Mouse (Mus musculus) CH12.LX (cell line): ENCODE measurements around the gene Gm9857. TPM values are rescaled to one million over a fixed set of nuclear protein-coding genes. Genes with fewer than 3 reads are reported as not detected.

Source experiments
- DNase-seq: peaks from one replicate; pipeline ENCODE4 v3.0.0-alpha.2; 2013; ENCODE audit errors: extremely low read depth
- H3K27ac ChIP-seq: 2 replicates; pipeline ENCODE4 v1.5.1; 2012; ENCODE audit warnings: low read depth, mild to moderate bottlenecking, control low read depth, moderate library complexity; ENCODE audit not compliant: insufficient read depth
- H3K27me3 ChIP-seq: replicated peaks from 2 replicates; pipeline ENCODE3; 2012; ENCODE audit warnings: inconsistent platforms
- H3K36me3 ChIP-seq, 2 experiments: replicated peaks in 1 of 2; 2 replicates each; pipeline versions ENCODE3 to v1.6.1; 2012; ENCODE audit warnings: inconsistent platforms in 1 of 2, low read length in 1 of 2, mild to moderate bottlenecking in 1 of 2, mixed read lengths in 1 of 2, moderate library complexity in 1 of 2; ENCODE audit not compliant: control insufficient read depth in 1 of 2, insufficient read depth in 1 of 2
- H3K4me1 ChIP-seq, 2 experiments: 2 replicates each; pipeline ENCODE4 v1.6.1; 2012; ENCODE audit warnings: inconsistent platforms in 1 of 2, moderate library complexity in 1 of 2; ENCODE audit not compliant: insufficient read depth in 2 of 2, control insufficient read depth in 1 of 2
- H3K4me2 ChIP-seq: 2 replicates; pipeline ENCODE4 v1.6.1; 2012; ENCODE audit warnings: low read depth, mild to moderate bottlenecking, control low read depth; ENCODE audit not compliant: poor library complexity, insufficient read depth, severe bottlenecking
- H3K4me3 ChIP-seq, 3 experiments: fragments of 150-350 bp in 1 of 3; sonication (generic) in 1 of 3; replicated peaks in 1 of 3; 2 replicates each; pipeline versions ENCODE3 to v1.5.1; 2011 to 2012; ENCODE audit warnings: low read depth in 2 of 3, low read length in 2 of 3, mild to moderate bottlenecking in 2 of 3, moderate library complexity in 2 of 3, control low read depth in 1 of 3, improper control_type of control experiment in 1 of 3, inconsistent platforms in 1 of 3, mixed read lengths in 1 of 3; ENCODE audit not compliant: poor library complexity in 1 of 3
- H3K79me2 ChIP-seq: replicated peaks from 2 replicates; pipeline ENCODE4 v1.6.1; 2012; ENCODE audit warnings: mild to moderate bottlenecking, moderate library complexity; ENCODE audit not compliant: control insufficient read depth, poor library complexity, insufficient read depth, severe bottlenecking; ENCODE audit errors: extremely low read depth
- H3K9ac ChIP-seq: 2 replicates; pipeline ENCODE4 v1.6.1; 2012; ENCODE audit warnings: low read depth, mild to moderate bottlenecking, control low read depth, moderate library complexity; ENCODE audit not compliant: insufficient read depth
- H3K9me3 ChIP-seq: replicated peaks from 2 replicates; pipeline ENCODE3; 2012; ENCODE audit warnings: low read length, inconsistent platforms, mixed read lengths
- CHD1 ChIP-seq: IDR thresholded peaks from 2 replicates; pipeline ENCODE4 v1.6.1; 2012; ENCODE audit warnings: low read depth, low read length, improper control_type of control experiment, inconsistent platforms
- CTCF ChIP-seq, 2 experiments: IDR thresholded peaks in 1 of 2; conservative IDR thresholded peaks in 1 of 2; 2 replicates each; pipeline ENCODE4 v1.5.1; 2011 to 2012; ENCODE audit warnings: low read depth in 2 of 2, low read length in 2 of 2, improper control_type of control experiment in 1 of 2, inconsistent platforms in 1 of 2, mild to moderate bottlenecking in 1 of 2, moderate library complexity in 1 of 2
- ELF1 ChIP-seq: IDR thresholded peaks from 2 replicates; pipeline ENCODE4 v1.6.1; 2014; ENCODE audit warnings: low read depth, mild to moderate bottlenecking, inconsistent platforms, low read length, improper control_type of control experiment
- ETS1 ChIP-seq: conservative IDR thresholded peaks from 2 replicates; pipeline ENCODE4 v1.6.1; 2012; ENCODE audit warnings: low read depth, mild to moderate bottlenecking, inconsistent platforms, low read length, improper control_type of control experiment, moderate library complexity
- IRF4 ChIP-seq: IDR thresholded peaks from 2 replicates; pipeline ENCODE4 v1.6.1; 2014; ENCODE audit warnings: low read depth, mild to moderate bottlenecking, inconsistent platforms, low read length, improper control_type of control experiment
- JUN ChIP-seq: IDR thresholded peaks from 2 replicates; pipeline ENCODE4 v1.6.1; 2011; ENCODE audit warnings: low read depth, mild to moderate bottlenecking, low read length, improper control_type of control experiment, moderate library complexity; ENCODE audit not compliant: insufficient read depth
- KAT2A ChIP-seq: IDR thresholded peaks from 2 replicates; pipeline ENCODE4 v1.6.1; 2012; ENCODE audit warnings: low read length, improper control_type of control experiment, inconsistent platforms; ENCODE audit not compliant: insufficient replicate concordance
- MAFK ChIP-seq: IDR thresholded peaks from 2 replicates; pipeline ENCODE4 v1.6.1; 2011; ENCODE audit warnings: low read length, improper control_type of control experiment; ENCODE audit not compliant: insufficient replicate concordance
- MXI1 ChIP-seq: IDR thresholded peaks from 2 replicates; pipeline ENCODE4 v1.6.1; 2011; ENCODE audit warnings: mild to moderate bottlenecking, low read depth, low read length, improper control_type of control experiment
- MYC ChIP-seq: IDR thresholded peaks from 2 replicates; pipeline ENCODE4 v1.6.1; 2011; ENCODE audit warnings: low read depth, mild to moderate bottlenecking, improper control_type of control experiment, low read length
- NELFE ChIP-seq: IDR thresholded peaks from 2 replicates; pipeline ENCODE4 v1.6.1; 2011; ENCODE audit warnings: low read depth, low read length, improper control_type of control experiment
- PAX5 ChIP-seq: IDR thresholded peaks from 2 replicates; pipeline ENCODE4 v1.6.1; 2012; ENCODE audit warnings: low read length, inconsistent platforms, mixed read lengths
- POLR2A ChIP-seq: IDR thresholded peaks from 2 replicates; pipeline ENCODE4 v1.6.1; 2011; ENCODE audit warnings: low read depth, mild to moderate bottlenecking, improper control_type of control experiment, low read length
- POLR2AphosphoS2 ChIP-seq: IDR thresholded peaks from 2 replicates; pipeline ENCODE4 v1.6.1; 2011; ENCODE audit warnings: low read depth, low read length, improper control_type of control experiment
- RAD21 ChIP-seq: IDR thresholded peaks from 2 replicates; pipeline ENCODE4 v1.6.1; 2011; ENCODE audit warnings: low read depth, mild to moderate bottlenecking, low read length, improper control_type of control experiment, moderate library complexity
- SIN3A ChIP-seq: IDR thresholded peaks from 2 replicates; pipeline ENCODE4 v1.6.1; 2012; ENCODE audit warnings: low read length, improper control_type of control experiment, inconsistent platforms
- SMC3 ChIP-seq: IDR thresholded peaks from 2 replicates; pipeline ENCODE4 v1.6.1; 2011; ENCODE audit warnings: low read depth, low read length, improper control_type of control experiment
- UBTF ChIP-seq: IDR thresholded peaks from 2 replicates; pipeline ENCODE4 v1.6.1; 2012; ENCODE audit warnings: low read depth, mild to moderate bottlenecking, inconsistent platforms, low read length, improper control_type of control experiment, moderate library complexity
- USF2 ChIP-seq: conservative IDR thresholded peaks from 2 replicates; pipeline ENCODE4 v1.6.1; 2011; ENCODE audit warnings: low read depth, low read length, improper control_type of control experiment
- ZC3H11A ChIP-seq: IDR thresholded peaks from 2 replicates; pipeline ENCODE4 v1.6.1; 2012; ENCODE audit warnings: low read depth, mild to moderate bottlenecking, inconsistent platforms, low read length, improper control_type of control experiment
- ZKSCAN1 ChIP-seq: IDR thresholded peaks from 2 replicates; pipeline ENCODE4 v1.6.1; 2012; ENCODE audit warnings: low read depth, inconsistent platforms, low read length, improper control_type of control experiment, borderline replicate concordance
- ZMIZ1 ChIP-seq: IDR thresholded peaks from 2 replicates; pipeline ENCODE4 v1.6.1; 2012; ENCODE audit warnings: low read depth, mild to moderate bottlenecking, inconsistent platforms, low read length, improper control_type of control experiment
- dilution Hi-C: fragments of 300-500 bp; cut with MboI; formaldehyde crosslinking; loops from 2 replicates; pipeline ENCODE4 v1.14.3; 2020; ENCODE audit warnings: low sequenced_read_pairs; ENCODE audit not compliant: extremely low pct_unique_long_range_greater_than_20kb, extremely low pct_ligation_motif_present
- in situ Hi-C: fragments of 300-500 bp; cut with MboI; formaldehyde crosslinking; loops from 3 replicates; pipeline ENCODE4 v1.14.3; 2019; ENCODE audit warnings: low sequenced_read_pairs, low pct_ligation_motif_present, low pct_unique_long_range_greater_than_20kb, mixed read lengths
- polyA plus RNA-seq: library from polyadenylated mRNA; unstranded; fragments of >175 nt; gene quantifications from 2 replicates; pipeline ENCODE4 v1.2.1, GENCODE M21; 2012; ENCODE audit warnings: low read depth; ENCODE audit not compliant: insufficient read length
- total RNA-seq, 2 experiments: library from RNA; depleted of rRNA; stranded (reverse); fragments of 300-350 nt in 1 of 2; fragments of >200 nt in 1 of 2; gene quantifications; 2 replicates each; pipeline ENCODE4 v1.2.3; 2012 to 2014

Gene Gm9857
- total and polyA plus RNA-seq, 3 experiments = not detected

DNA sequence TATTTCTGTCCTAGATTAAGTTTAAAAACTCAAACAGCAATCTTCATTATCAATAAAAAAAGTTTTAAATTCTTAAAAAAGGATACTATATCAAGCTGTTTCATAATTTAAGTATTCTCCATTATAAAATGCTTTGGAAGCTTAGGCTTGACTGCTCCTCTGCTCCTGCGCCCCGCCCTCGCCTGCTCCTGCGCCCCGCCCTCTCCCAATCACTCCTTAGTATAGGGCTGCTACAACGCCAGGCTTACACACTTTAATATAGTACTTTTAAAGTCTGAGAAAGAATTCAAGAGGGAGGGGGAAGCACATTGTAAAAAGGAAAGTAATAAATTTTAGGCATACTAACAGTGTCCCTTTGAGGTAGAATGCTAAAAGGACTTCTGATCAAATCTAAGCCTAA lies 37.3 kb downstream of the Gm9857 start:
- in situ Hi-C loops = loop anchor here (5.0 kb wide), 2 partner anchors 46 to 126 kb away; no protein-coding TSS in a partner anchor
- dilution Hi-C loops = no loop called here
- peaks cover 30 to 60% of the 10 kb centered on the region in 2 experiments for H3K36me3 ChIP-seq

DNA sequence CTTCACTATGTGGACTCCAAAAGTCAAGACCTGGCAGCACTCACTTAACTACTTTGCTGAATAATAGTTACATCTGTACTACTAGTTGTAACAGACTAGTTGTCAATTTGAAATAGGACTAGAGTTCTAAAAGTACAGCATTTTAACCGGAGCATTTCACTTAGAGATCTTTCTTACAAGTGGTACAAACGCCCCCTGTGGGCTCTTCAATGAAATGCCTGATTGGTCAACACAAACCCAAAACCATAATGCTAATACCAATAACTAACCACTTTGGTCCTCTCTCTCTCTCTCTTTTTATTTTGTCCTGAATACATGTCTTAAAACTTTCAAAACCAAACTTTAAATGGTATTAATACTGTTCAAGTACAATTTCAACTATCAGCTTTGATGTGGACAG lies 38.2 kb downstream of the Gm9857 start:
- peaks cover 27 to 51% of the 10 kb centered on the region in 2 experiments for H3K36me3 ChIP-seq
- TF ChIP-seq MAFK = no peak
- TF ChIP-seq POLR2A = no peak; the same call in 1 of the 2 replicates
- TF ChIP-seq SIN3A = no peak
- peak; percentile 63 for TF ChIP-seq SMC3
- peak; percentile 29; the same call in 1 of the 2 replicates for TF ChIP-seq ZMIZ1
- no peak for TF ChIP-seq UBTF
- no peak for TF ChIP-seq MXI1
- TF ChIP-seq ZC3H11A = no peak
- no peak; the same call in 1 of the 2 replicates for TF ChIP-seq POLR2AphosphoS2
- TF ChIP-seq KAT2A = no peak
- peak; percentile 60 for TF ChIP-seq RAD21
- TF ChIP-seq CTCF (conservative IDR thresholded peaks at IDR 0.05 in 1 of 2, IDR thresholded peaks at IDR 0.05 in 1 of 2; ENCODE audit: low read depth in 2 of 2, low read length in 2 of 2) = peak; percentile 26 to 64; a peak in 3 of 4 replicates
- TF ChIP-seq, all 38 proteins: peak for 4
- peaks cover 9 to 48% of the 10 kb centered on the region in 2 experiments; a peak in 3 of 4 replicates for H3K4me1 ChIP-seq
- H3K27me3 ChIP-seq = no peaks in the 10 kb centered on the region
- peaks cover 24% of the 10 kb centered on the region for H3K79me2 ChIP-seq
- no peak overlapping the region for H3K9ac ChIP-seq
- no peak overlapping the region for H3K4me2 ChIP-seq
- in situ Hi-C loops = loop anchor here (5.0 kb wide), 2 partner anchors 45 to 125 kb away; no protein-coding TSS in a partner anchor
- dilution Hi-C loops = no loop called here
- H3K4me3 ChIP-seq = no peak overlapping the region
- DNase-seq = peak; percentile 56
- H3K9me3 ChIP-seq = no peaks in the 10 kb centered on the region
- H3K27ac ChIP-seq = peak overlapping the region; percentile 22; the same call in 1 of the 2 replicates

More for the DNA sequence above, 37.3 kb downstream of the Gm9857 start:
- no peak overlapping the region for H3K9ac ChIP-seq
- H3K79me2 ChIP-seq = peaks cover 33% of the 10 kb centered on the region
- H3K4me2 ChIP-seq = no peak overlapping the region
- TF ChIP-seq PAX5 (no peak), JUN (no peak), MXI1 (no peak), CTCF (conservative IDR thresholded peaks at IDR 0.05 in 1 of 2, IDR thresholded peaks at IDR 0.05 in 1 of 2; ENCODE audit: low read depth in 2 of 2, low read length in 2 of 2) (no peak), CHD1 (no peak), USF2 (no peak), IRF4 (no peak), ZKSCAN1 (no peak), ETS1 (no peak), ELF1 (no peak), MYC (no peak), POLR2A (no peak), ZC3H11A (no peak), RAD21 (no peak), NELFE (no peak), POLR2AphosphoS2 (no peak)
- H3K27ac ChIP-seq = no peak overlapping the region
- peaks cover 6 to 56% of the 10 kb centered on the region in 2 experiments; a peak in 3 of 4 replicates for H3K4me1 ChIP-seq
- no peaks in the 10 kb centered on the region for H3K27me3 ChIP-seq
- no peaks in the 10 kb centered on the region for H3K9me3 ChIP-seq
- no peak for DNase-seq
- no peak overlapping the region for H3K4me3 ChIP-seq
